Mouse (Mus musculus) CH12F3 (cell line): ENCODE results near the gene Hoxd9.

ENCODE experiments used
- in situ Hi-C: fragments of 300-500 bp; cut with MboI; formaldehyde crosslinking; loops from 2 replicates; pipeline ENCODE4 v1.14.3; 2020; ENCODE audit warnings: low sequenced_read_pairs

Hoxd9 gene

DNA sequence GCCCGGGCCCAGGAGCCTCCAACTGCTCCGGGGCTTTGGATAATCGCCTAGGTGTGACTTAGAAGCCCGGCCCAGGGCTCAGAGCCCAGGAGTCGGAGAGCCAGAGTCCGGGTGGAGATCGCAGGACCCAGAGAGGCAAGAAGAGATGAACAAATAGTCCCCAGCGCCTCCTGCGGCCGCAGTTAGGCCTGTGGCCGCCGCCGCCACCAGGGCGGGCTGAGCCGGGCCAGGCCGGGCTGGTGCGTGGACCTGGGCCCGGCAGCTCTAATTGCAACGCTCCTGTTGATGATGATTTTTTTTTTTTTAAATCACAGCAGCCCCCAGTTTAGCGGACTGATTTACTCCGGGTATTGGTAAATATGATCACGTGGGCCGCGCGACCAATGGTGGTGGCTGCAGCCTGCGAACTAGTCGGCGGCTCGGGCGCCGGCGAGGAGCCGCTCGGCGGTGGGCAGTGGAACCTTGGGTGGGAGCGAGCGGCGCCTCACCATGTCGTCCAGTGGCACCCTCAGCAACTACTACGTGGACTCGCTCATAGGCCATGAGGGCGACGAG is at the start of gene Hoxd9:
TSS of gene Hoxd9 (plus strand) at position 161 of the 555 bp plus-strand sequence.
- in situ Hi-C loops: loop anchor here (10.0 to 25.0 kb wide), 2 partner anchors 447 to 615 kb away; no protein-coding TSS in a partner anchor

- in situ Hi-C loops: loop anchor here (25.0 kb wide), 1 partner anchor 591 kb away; no protein-coding TSS in a partner anchor
Observed at GRCm38 (mm10) chr2:74652996-74653340, 44.6 kb upstream of the Hoxd9 start.

GRCm38 (mm10) chr2:74653781-74654535 is 43.6 kb upstream of the Hoxd9 start:
- in situ Hi-C loops: loop anchor here (25.0 kb wide), 1 partner anchor 592 kb away; no protein-coding TSS in a partner anchor

GRCm38 (mm10) chr2:74654743-74655419 is 42.6 kb upstream of the Hoxd9 start:
- in situ Hi-C loops: loop anchor here (25.0 kb wide), 1 partner anchor 593 kb away; no protein-coding TSS in a partner anchor

- in situ Hi-C loops: loop anchor here (25.0 kb wide), 1 partner anchor 593 kb away; no protein-coding TSS in a partner anchor
Observed at GRCm38 (mm10) chr2:74655420-74655781, 42.1 kb upstream of the Hoxd9 start.

GRCm38 (mm10) chr2:74655821-74656631 is 41.5 kb upstream of the Hoxd9 start:
- in situ Hi-C loops: loop anchor here (25.0 kb wide), 1 partner anchor 594 kb away; no protein-coding TSS in a partner anchor

- in situ Hi-C loops: loop anchor here (25.0 kb wide), 1 partner anchor 594 kb away; no protein-coding TSS in a partner anchor
Observed at GRCm38 (mm10) chr2:74656632-74657021, 40.9 kb upstream of the Hoxd9 start.

- in situ Hi-C loops: loop anchor here (25.0 kb wide), 1 partner anchor 595 kb away; no protein-coding TSS in a partner anchor
Observed at GRCm38 (mm10) chr2:74657251-74658023, 40.1 kb upstream of the Hoxd9 start.

DNA sequence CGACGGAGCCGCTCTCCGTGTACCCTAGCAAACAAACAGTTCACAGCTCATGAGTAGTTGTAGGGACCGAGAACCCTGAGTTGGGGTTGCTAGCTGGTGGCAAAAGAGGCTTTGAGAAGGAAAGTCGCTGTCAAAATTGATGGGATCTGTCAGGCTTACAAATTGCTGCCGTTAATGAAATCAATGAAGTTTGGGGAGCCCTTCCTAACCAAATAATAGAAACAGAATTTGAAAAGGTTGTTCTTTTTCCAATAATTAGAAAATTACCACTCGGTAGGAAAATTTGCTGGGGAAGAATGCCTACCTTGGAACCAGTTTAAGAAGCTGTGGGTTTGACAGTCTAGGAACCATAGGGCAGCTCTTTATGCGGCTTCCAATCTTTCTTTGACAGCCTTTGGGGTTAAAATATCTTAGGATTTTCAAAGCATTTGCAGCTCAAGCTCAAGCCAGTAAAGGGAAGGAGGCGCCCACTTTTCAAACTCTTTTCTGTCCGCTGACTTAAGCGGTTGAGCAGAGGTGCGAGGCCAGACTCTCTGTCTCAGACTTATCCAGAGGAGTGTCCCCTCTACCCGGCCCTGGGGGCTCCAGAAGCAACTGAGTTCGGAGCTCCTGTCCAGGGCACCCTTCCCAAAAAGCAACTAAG is 39.4 kb upstream of the Hoxd9 start:
- in situ Hi-C loops: loop anchor here (25.0 kb wide), 1 partner anchor 596 kb away; no protein-coding TSS in a partner anchor

DNA sequence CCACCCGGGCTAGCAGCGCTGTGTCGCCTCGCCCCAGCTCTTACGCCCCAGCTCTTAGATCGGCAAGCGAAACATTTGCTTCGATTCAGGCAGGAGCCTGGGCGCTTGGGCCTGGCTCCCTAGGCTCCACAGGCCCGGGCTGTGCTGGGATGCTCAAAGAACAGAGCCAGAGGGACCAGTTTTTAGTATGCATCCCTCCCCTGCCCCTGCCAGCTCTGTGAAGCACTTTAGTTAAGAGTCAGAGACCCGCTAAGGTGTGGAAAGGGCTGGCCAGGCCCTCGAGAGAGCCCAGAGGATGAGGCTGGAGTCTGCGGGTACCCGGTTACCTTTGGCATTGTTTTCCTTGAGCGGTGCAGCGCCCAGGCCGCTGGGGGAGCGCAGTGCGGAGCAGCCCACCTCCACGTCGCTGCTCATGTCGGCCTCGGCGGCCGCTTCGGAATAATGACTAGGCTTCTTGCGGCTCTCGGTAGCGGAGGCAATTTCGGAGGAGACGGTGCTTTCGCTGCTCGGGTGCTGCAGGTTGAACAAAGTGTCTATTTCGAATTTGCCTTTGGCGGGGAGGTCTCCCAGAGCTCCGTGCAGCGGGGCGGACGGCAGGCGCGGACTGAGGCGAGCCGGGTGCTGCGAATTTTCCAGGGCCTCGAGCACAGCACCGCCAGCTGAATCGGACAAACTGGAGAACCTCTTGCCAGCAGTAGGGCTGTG is 38.7 kb upstream of the Hoxd9 start:
- in situ Hi-C loops: loop anchor here (25.0 kb wide), 1 partner anchor 597 kb away; no protein-coding TSS in a partner anchor

DNA sequence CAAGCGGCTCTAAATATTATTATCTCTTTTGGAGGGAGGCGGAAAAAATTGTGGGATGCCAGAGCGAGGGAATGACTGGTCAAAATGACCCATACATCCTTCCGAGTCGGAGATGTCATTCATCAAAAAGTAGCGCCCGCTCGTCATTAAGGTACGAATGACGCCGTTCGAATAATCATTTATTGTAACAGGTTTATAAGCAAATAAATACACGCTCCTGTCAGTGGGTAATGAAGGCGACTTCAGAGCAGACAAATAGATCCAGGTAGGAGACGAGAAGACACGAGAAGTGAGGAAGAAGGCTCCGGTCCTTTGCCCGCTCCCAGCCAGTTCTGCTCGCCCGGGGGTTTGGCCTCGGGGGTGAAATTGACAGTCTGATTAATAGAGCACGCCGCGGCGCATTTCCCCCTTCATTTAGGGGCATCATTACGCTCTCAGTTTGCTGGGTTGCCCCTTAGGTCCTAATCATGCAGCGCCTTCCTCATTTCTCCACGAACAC is 38.0 kb upstream of the Hoxd9 start, which contains the start of gene Evx2:
TSS of gene Evx2 (minus strand) at position 51 of the 499 bp plus-strand sequence.
- in situ Hi-C loops: loop anchor here (10.0 to 25.0 kb wide), 2 partner anchors 365 to 597 kb away; no protein-coding TSS in a partner anchor

- in situ Hi-C loops: loop anchor here (10.0 to 25.0 kb wide), 2 partner anchors 366 to 598 kb away; no protein-coding TSS in a partner anchor
Observed at GRCm38 (mm10) chr2:74660421-74661375, 36.8 kb upstream of the Hoxd9 start.

DNA sequence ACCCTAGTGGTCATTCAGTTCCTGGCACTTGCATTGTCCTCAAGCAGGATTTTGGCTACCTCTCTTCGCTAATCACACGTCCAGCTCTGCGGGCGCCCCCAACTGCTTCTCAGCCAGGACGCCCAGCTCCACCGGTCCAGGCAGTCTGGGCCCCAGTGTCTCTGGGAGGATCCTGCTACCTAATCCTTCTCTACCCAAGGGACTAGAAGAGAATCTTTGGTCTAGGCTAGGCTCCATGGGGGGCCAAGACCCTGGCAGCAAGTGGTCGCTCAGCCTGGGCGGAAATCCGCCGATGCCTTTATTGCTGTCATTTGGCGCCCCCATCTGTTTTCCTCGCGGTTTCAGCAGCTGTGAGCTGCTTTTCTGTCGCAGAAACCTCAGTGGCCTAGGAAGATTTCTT is 35.8 kb upstream of the Hoxd9 start:
- in situ Hi-C loops: loop anchor here (10.0 to 25.0 kb wide), 2 partner anchors 367 to 599 kb away; no protein-coding TSS in a partner anchor

DNA sequence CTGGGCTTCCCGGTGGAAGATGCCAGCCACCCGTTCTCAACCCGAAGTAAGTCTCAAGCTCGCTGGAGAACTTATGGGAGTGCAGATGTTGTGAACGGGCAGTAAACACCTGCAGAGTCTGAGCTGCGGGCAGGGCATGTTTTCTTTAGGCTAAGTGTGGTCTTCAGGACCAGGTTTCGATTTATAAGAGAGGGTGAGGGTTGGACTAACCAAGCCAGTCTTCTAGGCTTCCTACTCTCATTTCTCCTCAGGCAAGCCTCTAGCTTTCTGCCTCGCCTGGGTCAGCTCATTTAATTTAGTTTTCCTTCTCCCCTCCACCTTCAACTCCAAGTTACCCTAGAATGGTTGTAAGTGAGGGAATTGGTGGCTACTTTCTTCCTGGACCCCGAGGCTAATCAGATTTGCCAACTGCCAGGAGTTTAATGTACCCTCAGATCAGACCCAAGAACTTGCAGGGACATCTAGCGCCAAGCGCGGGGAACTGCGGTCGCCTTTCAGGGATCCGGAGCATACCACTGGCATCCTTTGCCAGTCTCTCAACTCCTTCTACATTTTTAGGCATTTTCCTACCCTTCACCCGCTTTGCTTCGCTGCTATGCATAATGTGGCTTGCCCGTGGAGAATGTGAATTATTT is 34.1 kb upstream of the Hoxd9 start:
- in situ Hi-C loops: loop anchor here (10.0 to 25.0 kb wide), 2 partner anchors 369 to 601 kb away; no protein-coding TSS in a partner anchor

DNA sequence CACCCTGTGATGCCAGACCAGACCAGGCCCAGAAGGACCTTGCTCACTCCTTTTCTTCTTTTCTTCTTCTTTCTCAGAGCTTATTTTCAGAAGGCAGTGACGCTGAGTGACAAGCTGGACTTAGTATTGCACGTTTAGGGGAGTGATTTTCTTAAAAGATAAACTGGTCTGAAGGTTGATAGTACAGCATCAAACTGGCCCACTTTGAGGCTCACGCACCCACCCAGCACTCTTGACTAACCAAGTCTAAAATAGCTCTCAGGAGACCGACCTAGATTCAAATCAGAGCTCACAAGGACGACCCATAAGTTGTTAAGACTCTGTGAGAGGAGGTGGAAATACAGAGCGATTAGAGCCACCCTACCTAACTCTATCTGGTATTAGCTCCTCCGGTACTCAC is 31.1 kb upstream of the Hoxd9 start:
- in situ Hi-C loops: loop anchor here (10.0 to 25.0 kb wide), 2 partner anchors 372 to 604 kb away; no protein-coding TSS in a partner anchor

- in situ Hi-C loops: loop anchor here (10.0 to 25.0 kb wide), 2 partner anchors 373 to 605 kb away; no protein-coding TSS in a partner anchor
Observed at GRCm38 (mm10) chr2:74667191-74667841, 30.2 kb upstream of the Hoxd9 start.
